Mouse (Mus musculus) embryonic facial prominence, embryonic 12.5 days (tissue): ENCODE data around the gene Nkx6-1. TPM values are rescaled to one million over a fixed set of nuclear protein-coding genes. Genes with fewer than 3 reads are reported as not detected.

Source experiments
- ATAC-seq: fragments of 200-750 bp; cut with Nextera tagmentation; 2 replicates; pipeline ENCODE4 v1.8.0; 2017; ENCODE audit not compliant: insufficient number of reproducible peaks, insufficient read depth, low FRiP score, low TSS enrichment
- H3K27ac ChIP-seq: fragments of 300-500 bp; sonication (generic); 2 replicates; pipeline ENCODE4 v1.5.1; 2016; ENCODE audit warnings: mild to moderate bottlenecking
- H3K27me3 ChIP-seq: fragments of 300-500 bp; sonication (generic); 2 replicates; pipeline ENCODE4 v1.6.1; 2016; ENCODE audit warnings: mild to moderate bottlenecking, moderate library complexity
- H3K36me3 ChIP-seq: fragments of 300-500 bp; sonication (generic); 2 replicates; pipeline ENCODE4 v1.6.1; 2016; ENCODE audit warnings: mild to moderate bottlenecking
- H3K4me1 ChIP-seq: fragments of 300-500 bp; sonication (generic); 2 replicates; pipeline ENCODE4 v1.6.1; 2016
- H3K4me2 ChIP-seq: fragments of 300-500 bp; sonication (generic); replicated peaks from 2 replicates; pipeline ENCODE4 v1.6.1; 2016; ENCODE audit warnings: mild to moderate bottlenecking, moderate library complexity
- H3K4me3 ChIP-seq: fragments of 300-500 bp; sonication (generic); 2 replicates; pipeline ENCODE4 v1.5.1; 2016; ENCODE audit warnings: mild to moderate bottlenecking
- H3K9ac ChIP-seq: fragments of 300-500 bp; sonication (generic); 2 replicates; pipeline ENCODE4 v1.6.1; 2016; ENCODE audit warnings: mild to moderate bottlenecking, moderate library complexity
- H3K9me3 ChIP-seq: fragments of 300-500 bp; sonication (generic); 2 replicates; pipeline ENCODE4 v1.6.1; 2016; ENCODE audit warnings: mild to moderate bottlenecking, moderate library complexity
- WGBS: fragments of 180-500 bp; shearing (Covaris S2); methylation state at CpG from one replicate; pipeline ENCODE4 v1.1.7; 2016; 5-methylcytosine and 5-hydroxymethylcytosine counted together
- polyA plus RNA-seq: library from polyadenylated mRNA; unstranded; fragments of >200 nt; fragmentation: Nextera tagmentation; extraction: Ambion mirVana; gene quantifications from 2 replicates; pipeline ENCODE4 v1.2.1, GENCODE M21; 2016

Nkx6-1 gene
- polyA plus RNA-seq, 1 experiment from 2014 or later, result 0.87 TPM

DNA sequence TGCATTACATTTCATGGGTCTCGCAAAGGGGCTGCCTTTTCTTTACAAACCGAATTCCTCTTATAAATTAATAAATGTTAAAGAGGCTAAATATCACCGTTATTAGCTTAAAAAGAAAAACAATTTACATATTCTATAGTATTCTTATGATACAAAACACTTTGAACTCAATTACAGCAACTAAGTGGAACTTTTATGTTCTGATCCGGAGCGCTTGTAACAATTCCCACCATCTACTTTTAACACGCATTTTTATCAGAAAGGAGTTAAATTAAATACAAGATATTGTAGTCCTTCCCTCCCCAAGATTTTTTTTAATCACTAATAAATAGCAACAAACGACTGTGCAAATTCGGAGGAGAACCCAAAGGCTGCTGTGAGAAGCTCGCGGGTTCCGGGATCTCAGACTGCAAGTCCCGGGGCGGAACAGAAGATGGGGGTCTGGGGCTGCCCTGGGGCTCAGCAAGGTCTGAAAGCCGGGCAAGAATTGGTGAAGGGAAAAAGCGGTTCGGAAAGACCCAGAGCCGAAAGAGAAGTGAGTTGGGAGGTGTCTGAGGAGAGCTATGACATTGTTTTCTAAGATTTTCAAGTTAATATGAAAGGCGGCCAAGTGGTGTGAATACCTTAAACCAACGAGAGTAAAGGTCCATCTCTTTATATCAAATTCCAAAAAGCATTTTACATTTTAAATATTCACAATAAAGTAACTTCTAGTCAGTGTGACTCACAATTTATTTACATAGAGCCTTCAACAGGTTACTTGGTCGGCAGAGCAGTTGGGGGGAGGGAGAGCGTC, 6.4 kb downstream of the Nkx6-1 start:
- peaks cover 70% of the 10 kb centered on the region for H3K27me3 ChIP-seq
- H3K4me2 ChIP-seq, result no peak overlapping the region
- H3K9ac ChIP-seq, result no peak overlapping the region
- H3K27ac ChIP-seq, result no peak overlapping the region
- ATAC-seq, result no peak
- H3K36me3 ChIP-seq, result no peaks in the 10 kb centered on the region
- H3K4me3 ChIP-seq, result no peak overlapping the region
- peaks cover 1% of the 10 kb centered on the region; the same call in 1 of the 2 replicates for H3K4me1 ChIP-seq
- WGBS, result 2% methylated on average over 21 of the region's 21 CpGs
- no peaks in the 10 kb centered on the region for H3K9me3 ChIP-seq

DNA sequence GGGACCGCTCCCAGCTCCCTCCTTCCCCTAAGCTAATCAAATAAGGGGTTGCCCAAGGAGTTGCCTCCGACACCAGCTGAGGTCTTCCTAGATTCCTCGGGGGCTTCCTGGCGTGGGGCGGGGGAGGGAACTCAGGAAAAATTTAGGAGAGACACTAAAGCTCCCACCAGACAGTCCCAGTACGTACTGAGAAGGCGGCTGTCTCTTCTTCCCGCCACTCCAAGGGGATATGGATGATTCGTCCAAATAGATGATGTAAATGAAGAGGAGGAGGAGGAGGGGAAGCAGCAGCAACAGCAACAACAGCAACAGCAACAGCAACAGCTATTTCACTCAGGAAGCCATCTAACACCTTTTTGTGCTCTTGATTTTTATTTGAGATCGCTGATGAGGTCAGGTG, 7.1 kb downstream of the Nkx6-1 start:
- no peaks in the 10 kb centered on the region for H3K9me3 ChIP-seq
- WGBS, result 0% methylated on average over 10 of the region's 10 CpGs
- H3K4me2 ChIP-seq, result no peak overlapping the region
- H3K27ac ChIP-seq, result no peak overlapping the region
- peaks cover 67% of the 10 kb centered on the region for H3K27me3 ChIP-seq
- H3K4me3 ChIP-seq, result no peak overlapping the region
- H3K4me1 ChIP-seq, result no peaks in the 10 kb centered on the region
- no peaks in the 10 kb centered on the region for H3K36me3 ChIP-seq
- no peak for ATAC-seq
- H3K9ac ChIP-seq, result no peak overlapping the region

DNA sequence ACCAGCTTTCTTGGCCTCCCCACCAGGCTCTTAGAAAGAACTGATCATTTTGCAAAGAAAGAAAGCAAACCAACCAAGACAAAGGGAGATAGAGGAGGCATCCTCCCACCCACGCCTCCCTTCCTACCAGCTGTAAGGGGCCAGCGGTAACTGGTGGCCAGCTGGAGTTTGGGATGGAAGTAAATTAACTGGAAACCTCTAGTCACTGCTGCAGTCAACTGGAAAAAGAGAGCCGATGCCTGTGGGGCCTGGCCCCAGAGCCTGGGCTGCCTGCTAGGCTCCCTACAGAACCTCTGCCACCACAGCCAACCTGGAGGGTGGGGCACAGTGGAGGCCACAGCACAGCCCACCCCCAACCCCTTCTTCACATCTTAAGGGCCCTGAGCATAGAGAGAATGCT, 8.7 kb downstream of the Nkx6-1 start:
- ATAC-seq, result no peak

DNA sequence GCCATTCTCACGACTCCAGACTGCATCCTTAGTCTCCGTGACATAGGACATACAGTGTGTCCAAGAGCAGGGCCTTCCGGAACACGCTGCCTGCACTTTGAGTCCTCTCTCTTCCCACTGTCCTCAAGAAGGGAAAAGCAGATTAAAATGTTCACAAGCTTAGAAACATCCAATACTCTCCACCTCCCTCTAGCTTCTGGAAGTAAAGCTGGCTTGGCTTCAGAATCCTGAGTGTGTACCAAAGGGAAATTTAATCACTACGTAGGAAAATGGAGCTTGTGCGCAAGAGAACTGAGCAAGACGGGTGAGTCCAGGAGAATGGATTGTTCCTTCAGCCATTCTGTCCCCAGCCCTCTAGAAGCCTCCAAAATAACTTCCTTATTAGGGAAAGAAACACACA, 9.4 kb downstream of the Nkx6-1 start:
- Histone ChIP-seq H3K36me3 (no peaks in the 10 kb centered on the region), H3K27me3 (peaks cover 56% of the 10 kb centered on the region), H3K9ac (no peak overlapping the region), H3K27ac (no peak overlapping the region), H3K9me3 (no peaks in the 10 kb centered on the region), H3K4me2 (no peak overlapping the region), H3K4me1 (no peaks in the 10 kb centered on the region), H3K4me3 (no peak overlapping the region)
- no peak for ATAC-seq
- 25% methylated on average over 7 of the region's 7 CpGs for WGBS

More for the DNA sequence above, 8.7 kb downstream of the Nkx6-1 start:
- H3K4me2 ChIP-seq, result no peak overlapping the region
- H3K9me3 ChIP-seq, result no peaks in the 10 kb centered on the region
- H3K4me1 ChIP-seq, result no peaks in the 10 kb centered on the region
- 6% methylated on average over 3 of the region's 3 CpGs for WGBS
- H3K4me3 ChIP-seq, result no peak overlapping the region
- H3K27me3 ChIP-seq, result peaks cover 53% of the 10 kb centered on the region
- H3K36me3 ChIP-seq, result no peaks in the 10 kb centered on the region
- no peak overlapping the region for H3K9ac ChIP-seq
- no peak overlapping the region for H3K27ac ChIP-seq

DNA sequence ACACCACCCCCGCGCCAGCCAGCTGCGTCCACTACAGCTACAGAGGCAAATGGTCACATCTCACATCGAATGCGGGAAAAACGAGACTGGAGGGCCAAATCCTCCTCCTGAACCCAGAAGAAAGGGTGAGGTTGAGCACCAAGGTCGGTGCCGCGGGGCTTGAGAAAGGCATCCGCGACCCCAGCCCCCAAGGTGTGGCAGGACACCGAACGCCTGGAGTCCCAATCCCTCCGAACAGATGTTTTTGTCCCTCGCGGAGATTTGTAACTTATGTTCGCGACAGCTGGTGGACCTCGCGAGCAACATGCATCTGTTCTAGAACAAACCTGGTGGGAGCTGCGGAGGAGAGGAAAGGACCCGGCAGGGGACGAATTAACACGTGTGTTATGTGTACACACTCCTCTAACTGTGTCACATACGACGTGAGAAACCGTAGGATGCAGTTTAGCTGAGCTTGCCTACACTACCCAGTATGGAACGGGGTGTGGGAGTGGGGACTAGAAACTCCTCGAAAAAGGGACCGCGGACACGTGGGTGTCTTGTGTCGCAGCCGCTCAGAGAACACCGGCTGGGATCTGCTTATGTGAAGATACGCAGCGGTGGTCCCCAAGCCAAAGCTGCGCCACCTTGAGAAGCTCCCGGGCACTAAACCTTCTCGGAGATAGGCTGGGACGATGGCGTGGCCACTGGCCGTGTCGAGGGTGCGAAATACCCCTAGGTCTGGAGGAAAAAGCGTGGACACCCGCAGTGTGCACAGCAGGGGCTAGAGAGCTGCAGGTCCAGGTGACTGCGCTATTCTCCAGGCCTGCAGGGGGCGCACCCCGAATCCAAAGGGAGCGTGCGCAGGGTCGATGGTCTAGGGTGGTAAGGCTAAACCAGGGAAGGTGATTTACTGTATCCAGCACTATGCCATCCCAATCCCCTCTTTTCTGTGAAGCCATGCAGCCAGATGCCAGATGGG, 16.8 kb downstream of the Nkx6-1 start:
- H3K4me2 ChIP-seq, result peak overlapping the region; percentile 17; the same call in 1 of the 2 replicates
- H3K9ac ChIP-seq, result no peak overlapping the region
- no peak overlapping the region for H3K4me3 ChIP-seq
- H3K9me3 ChIP-seq, result no peaks in the 10 kb centered on the region
- H3K27ac ChIP-seq, result no peak overlapping the region
- 4% methylated on average over 53 of the region's 53 CpGs for WGBS
- peak; percentile 35; the same call in 1 of the 2 replicates for ATAC-seq
- H3K27me3 ChIP-seq, result peaks cover 65% of the 10 kb centered on the region
- H3K4me1 ChIP-seq, result no peaks in the 10 kb centered on the region; the same call in 1 of the 2 replicates
- no peaks in the 10 kb centered on the region for H3K36me3 ChIP-seq

DNA sequence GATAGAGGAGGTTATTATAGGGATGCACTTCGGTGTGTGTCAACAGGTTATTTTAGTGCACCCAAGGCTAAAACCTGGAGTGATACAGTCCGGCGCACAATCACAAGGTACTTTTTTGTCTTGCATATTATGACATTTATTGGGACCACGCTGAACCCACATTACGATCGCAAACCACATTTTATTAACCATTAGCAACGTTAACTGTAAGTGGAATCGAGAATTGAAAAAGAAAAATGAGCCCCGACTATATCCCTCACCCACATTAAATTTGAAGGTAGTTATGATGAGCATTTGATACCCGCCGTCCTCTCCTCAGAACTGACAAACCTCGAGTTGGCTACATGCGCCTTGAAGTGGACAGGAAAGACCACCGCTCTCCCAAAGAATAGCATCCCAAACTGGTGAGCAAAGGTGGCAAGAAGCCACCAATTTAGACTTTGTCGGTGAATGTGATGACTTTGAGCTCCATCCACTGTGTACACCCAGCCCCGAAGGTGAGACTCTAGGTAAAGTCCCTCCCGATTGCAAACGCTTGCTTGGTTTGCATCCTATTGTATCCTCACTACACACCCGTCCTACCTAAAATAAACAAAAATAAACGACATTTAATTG, 17.7 kb downstream of the Nkx6-1 start:
- no peak overlapping the region for H3K4me3 ChIP-seq
- no peak overlapping the region for H3K4me2 ChIP-seq

DNA sequence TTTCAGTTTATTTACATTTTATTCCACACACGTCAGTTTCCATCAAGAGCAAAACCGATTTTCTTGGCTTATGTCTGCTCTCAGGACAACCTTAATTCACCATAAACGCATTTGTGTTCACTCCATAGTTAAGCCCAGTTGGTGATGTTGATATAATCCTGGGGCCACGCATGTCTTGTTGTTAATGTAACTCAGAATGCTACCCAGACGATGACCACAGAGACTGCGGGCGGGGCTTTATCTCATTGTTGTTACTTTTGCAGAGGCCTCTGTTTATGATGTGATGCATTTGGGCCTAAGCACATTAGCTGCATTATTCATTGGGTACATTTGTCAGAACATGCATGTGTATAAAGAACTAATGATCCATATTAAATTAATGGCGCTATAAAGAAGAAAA, 19.7 kb downstream of the Nkx6-1 start:
- Histone ChIP-seq H3K9ac (no peak overlapping the region), H3K9me3 (no peaks in the 10 kb centered on the region), H3K4me3 (no peak overlapping the region), H3K27me3 (peaks cover 71% of the 10 kb centered on the region), H3K4me2 (no peak overlapping the region), H3K4me1 (no peaks in the 10 kb centered on the region; the same call in 1 of the 2 replicates), H3K36me3 (no peaks in the 10 kb centered on the region), H3K27ac (no peak overlapping the region)
- ATAC-seq, result no peak
- WGBS, result 78% methylated on average over 8 of the region's 8 CpGs

More for the DNA sequence above, 17.7 kb downstream of the Nkx6-1 start:
- Histone ChIP-seq H3K27me3 (peaks cover 72% of the 10 kb centered on the region), H3K9me3 (no peaks in the 10 kb centered on the region), H3K4me1 (no peaks in the 10 kb centered on the region; the same call in 1 of the 2 replicates), H3K27ac (no peak overlapping the region), H3K36me3 (no peaks in the 10 kb centered on the region), H3K9ac (no peak overlapping the region)
- ATAC-seq, result no peak
- WGBS, result 28% methylated on average over 20 of the region's 20 CpGs

DNA sequence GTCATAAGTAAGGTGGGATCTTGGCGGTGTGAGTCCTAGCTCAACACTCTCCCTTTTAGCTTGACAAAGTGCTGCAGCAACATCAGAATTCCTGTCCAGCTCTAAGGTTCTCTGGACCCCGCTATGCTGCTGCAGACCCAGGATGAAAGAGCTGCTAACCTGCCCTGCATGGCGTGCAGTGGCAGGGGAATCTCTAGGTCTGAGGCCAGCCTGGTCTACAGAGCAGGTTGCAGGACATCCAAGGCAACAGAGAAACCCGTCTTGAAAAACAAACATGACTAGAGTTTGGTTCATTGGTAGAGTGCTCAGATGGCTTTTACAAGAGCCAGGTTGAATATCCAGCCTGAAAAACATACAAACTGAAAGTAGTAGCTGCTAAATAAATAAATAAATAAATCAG, 26.7 kb downstream of the Nkx6-1 start:
- Histone ChIP-seq H3K27ac (no peak overlapping the region), H3K4me1 (no peaks in the 10 kb centered on the region), H3K4me2 (no peak overlapping the region), H3K9ac (no peak overlapping the region), H3K4me3 (no peak overlapping the region), H3K9me3 (no peaks in the 10 kb centered on the region), H3K36me3 (no peaks in the 10 kb centered on the region), H3K27me3 (peaks cover 15% of the 10 kb centered on the region; the same call in 1 of the 2 replicates)
- no peak for ATAC-seq
- 76% methylated on average over 4 of the region's 4 CpGs for WGBS

Other genes starting within 250 kb of the Nkx6-1 start
- 2.5 and 3.0 TPM in 2 replicates for gene Cds1, start 100.1 kb upstream of the Nkx6-1 start, polyA plus RNA-seq